Mouse (Mus musculus) testis, adult 2 months (tissue): ENCODE data around the gene Abhd16a. TPM values are rescaled to one million over a fixed set of nuclear protein-coding genes. Genes with fewer than 3 reads are reported as not detected.

ENCODE experiments used
- H3K27ac ChIP-seq: fragments of 200-500 bp; 2 replicates; pipeline ENCODE4 v1.5.1; 2012; ENCODE audit warnings: low read depth, low read length; ENCODE audit not compliant: control insufficient read depth, insufficient read depth
- H3K27me3 ChIP-seq: fragments of 200-500 bp; 2 replicates; pipeline ENCODE4 v1.6.1; 2012; ENCODE audit warnings: mild to moderate bottlenecking, low read length, moderate library complexity; ENCODE audit not compliant: control insufficient read depth, insufficient read depth
- H3K36me3 ChIP-seq: fragments of 200-500 bp; 2 replicates; pipeline ENCODE4 v1.6.1; 2012; ENCODE audit warnings: mild to moderate bottlenecking, low read length; ENCODE audit not compliant: control insufficient read depth, insufficient read depth
- H3K4me1 ChIP-seq: fragments of 200-500 bp; 2 replicates; pipeline ENCODE4 v1.6.1; 2012; ENCODE audit warnings: low read length; ENCODE audit not compliant: control insufficient read depth, insufficient read depth
- H3K4me3 ChIP-seq: fragments of 200-500 bp; 2 replicates; pipeline ENCODE4 v1.5.1; 2012; ENCODE audit warnings: low read depth, mild to moderate bottlenecking, low read length, moderate library complexity, mixed read lengths; ENCODE audit not compliant: control insufficient read depth
- CTCF ChIP-seq: fragments of 200-500 bp; IDR thresholded peaks from 2 replicates; pipeline ENCODE4 v1.5.1; 2012; ENCODE audit warnings: low read depth, mild to moderate bottlenecking, inconsistent platforms, low read length, moderate library complexity; ENCODE audit not compliant: control insufficient read depth, insufficient read depth, insufficient replicate concordance
- POLR2A ChIP-seq: fragments of 200-500 bp; IDR thresholded peaks from 2 replicates; pipeline ENCODE4 v1.6.1; 2012; ENCODE audit warnings: low read depth, mild to moderate bottlenecking, inconsistent platforms, low read length, moderate library complexity; ENCODE audit not compliant: control insufficient read depth
- polyA plus RNA-seq: library from polyadenylated mRNA; depleted of rRNA; stranded (reverse); fragments of >200 nt; gene quantifications from 2 replicates; pipeline ENCODE4 v1.2.3, GENCODE M21; 2012

The Abhd16a gene
- polyA plus RNA-seq, 1 experiment: 121 TPM

DNA sequence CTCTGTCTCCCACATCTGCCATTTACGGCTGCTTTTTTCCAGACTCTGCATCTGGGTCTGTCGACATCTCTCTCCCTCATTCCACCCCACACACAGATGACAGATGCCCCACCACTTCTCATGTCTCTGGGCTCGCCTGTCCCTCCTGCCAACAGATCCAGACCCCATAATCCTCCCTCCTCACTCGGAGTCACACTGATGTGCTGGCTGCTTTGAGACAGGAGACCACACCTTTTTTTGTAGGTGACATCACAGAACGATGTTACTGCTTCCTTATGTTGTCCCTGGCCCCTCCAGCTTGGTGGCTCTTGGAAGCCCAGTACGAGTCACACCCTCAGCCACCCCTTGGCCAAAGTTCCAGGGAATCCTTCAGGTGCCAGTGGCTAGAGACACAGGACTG lies 8.8 kb upstream of the Abhd16a start:
- Histone ChIP-seq H3K4me3 (no peak overlapping the region), H3K4me1 (peaks cover 2% of the 10 kb centered on the region), H3K27ac (no peak overlapping the region), H3K36me3 (no peaks in the 10 kb centered on the region), H3K27me3 (no peaks in the 10 kb centered on the region)
- TF ChIP-seq CTCF: no peak
- no peak for TF ChIP-seq POLR2A

DNA sequence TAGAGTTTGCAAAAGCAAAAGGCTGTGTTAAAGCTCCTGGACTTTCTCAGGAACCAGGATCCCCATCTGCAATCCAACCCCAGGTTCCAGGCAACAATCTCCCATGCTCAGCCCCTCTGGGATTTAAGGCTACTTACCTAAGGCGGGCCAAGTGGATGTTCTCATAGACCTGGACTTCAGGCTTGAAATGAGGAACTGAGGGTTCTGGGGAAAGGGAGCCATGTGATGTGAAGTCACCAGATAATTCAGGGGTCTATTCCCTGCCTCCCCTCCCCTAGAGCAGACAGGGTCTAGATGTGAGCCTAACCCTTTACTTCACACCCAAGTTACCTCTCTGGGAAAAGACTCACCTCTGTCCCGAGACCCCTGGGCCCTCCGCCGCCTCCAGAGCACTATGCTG lies 8.4 kb upstream of the Abhd16a start:
- peaks cover 2% of the 10 kb centered on the region for H3K4me1 ChIP-seq
- no peak for TF ChIP-seq POLR2A
- no peak for TF ChIP-seq CTCF
- H3K36me3 ChIP-seq: no peaks in the 10 kb centered on the region
- no peak overlapping the region for H3K4me3 ChIP-seq
- H3K27ac ChIP-seq: no peak overlapping the region
- no peaks in the 10 kb centered on the region for H3K27me3 ChIP-seq

DNA sequence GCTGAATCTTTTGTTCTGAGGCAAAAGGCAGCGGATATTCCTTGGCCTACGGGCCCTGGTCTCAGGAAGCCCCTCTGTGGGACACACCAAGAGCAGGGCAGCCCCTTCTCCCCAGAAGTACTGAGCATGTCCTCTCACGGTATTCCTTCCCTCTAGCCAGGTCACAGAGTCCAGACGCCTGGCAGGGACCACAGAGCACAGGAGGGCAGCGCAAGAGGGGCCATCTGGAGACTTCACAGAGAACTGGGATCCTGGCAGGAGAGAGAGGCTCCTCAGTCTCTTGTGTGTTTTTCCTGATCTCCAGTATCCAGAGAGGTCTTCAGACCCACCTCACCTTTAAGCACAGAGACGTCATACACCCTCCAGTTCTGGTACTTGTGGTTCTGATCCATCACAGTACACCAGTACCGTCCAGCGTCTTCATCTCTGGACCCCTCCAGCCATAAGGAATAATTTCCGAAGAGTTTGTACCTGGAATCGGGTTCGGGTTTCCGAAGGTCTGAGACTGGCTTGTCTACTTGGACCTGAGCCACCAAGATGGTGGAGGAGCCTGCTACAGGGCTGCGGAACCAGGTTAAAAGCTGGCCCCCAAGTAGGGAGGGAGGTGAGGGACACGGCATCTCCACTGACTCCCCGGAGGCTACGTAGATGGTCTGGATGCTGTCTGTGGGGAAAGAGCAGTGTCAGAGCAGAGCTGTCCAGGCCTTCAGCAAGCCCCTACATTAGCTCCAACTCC lies 6.1 kb upstream of the Abhd16a start:
- no peaks in the 10 kb centered on the region for H3K27me3 ChIP-seq
- H3K4me3 ChIP-seq: no peak overlapping the region
- H3K36me3 ChIP-seq: no peaks in the 10 kb centered on the region
- TF ChIP-seq CTCF (no peak), POLR2A (no peak)
- peaks cover 2% of the 10 kb centered on the region; the same call in 1 of the 2 replicates for H3K4me1 ChIP-seq
- H3K27ac ChIP-seq: no peak overlapping the region

DNA sequence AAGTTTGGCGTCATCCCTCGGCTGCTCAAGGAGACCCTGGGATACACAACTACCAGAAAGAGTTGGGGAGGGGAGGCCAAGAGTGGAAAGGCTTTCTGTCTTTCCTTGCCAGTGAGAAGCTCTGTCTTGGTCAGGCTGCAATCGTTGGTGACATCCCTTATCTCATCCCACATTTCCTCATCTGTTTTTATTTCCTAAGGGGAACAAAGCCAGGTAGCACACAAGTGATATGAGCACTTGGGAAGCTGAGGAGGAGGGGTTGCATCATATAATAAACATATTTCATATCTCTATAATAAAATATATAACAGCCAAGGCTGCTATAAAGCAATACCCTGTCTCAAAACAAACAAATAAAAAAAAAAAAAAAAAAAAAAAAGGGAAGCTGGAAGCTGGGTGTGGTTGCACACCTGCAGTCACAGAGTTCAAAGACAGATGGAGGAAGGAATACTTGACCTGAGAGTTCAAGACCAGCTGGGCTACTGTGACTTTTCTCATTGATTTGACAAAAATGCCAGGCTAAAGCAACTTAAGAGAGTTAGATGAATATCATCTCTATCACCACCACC lies 5.0 kb upstream of the Abhd16a start:
- no peak overlapping the region for H3K4me3 ChIP-seq
- no peaks in the 10 kb centered on the region for H3K36me3 ChIP-seq
- no peaks in the 10 kb centered on the region for H3K27me3 ChIP-seq
- H3K27ac ChIP-seq: no peak overlapping the region
- TF ChIP-seq POLR2A (no peak), CTCF (no peak)
- peaks cover 2% of the 10 kb centered on the region; the same call in 1 of the 2 replicates for H3K4me1 ChIP-seq

DNA sequence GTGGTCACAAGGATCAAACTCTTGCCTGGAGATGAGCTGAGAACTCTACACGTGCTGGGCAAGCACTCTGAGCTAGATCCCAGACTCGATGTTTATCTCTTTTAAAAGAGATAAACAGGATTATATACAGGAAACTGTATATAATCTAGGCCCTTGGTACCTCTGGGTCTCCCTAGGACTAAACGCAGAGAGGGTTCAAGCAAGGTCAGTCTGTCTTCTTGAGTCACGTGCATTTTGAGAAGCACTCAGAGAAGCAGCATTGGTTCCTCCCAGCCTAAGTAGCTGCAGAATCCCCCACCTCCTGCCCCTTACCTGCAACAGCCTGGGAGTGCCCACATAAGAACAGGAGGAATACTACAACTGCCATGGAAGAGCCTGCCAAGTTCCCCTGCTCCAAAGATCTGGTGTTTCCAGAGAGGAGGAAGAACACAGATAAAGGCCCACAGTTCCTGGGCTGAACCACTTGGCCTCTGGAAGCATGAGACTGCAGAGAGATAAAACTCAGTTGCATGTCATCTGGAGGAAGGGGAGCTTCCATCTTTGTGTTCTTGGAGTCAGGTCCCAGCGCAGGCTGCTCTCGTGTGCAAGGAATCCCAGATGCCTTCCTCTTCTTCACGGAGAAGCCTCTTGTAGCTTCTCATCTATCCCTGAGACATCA lies 3.7 kb upstream of the Abhd16a start, which contains the start of gene Ly6g6f:
TSS of gene Ly6g6f (minus strand) at position 403 of the 658 bp plus-strand sequence.
- no peak for TF ChIP-seq CTCF
- no peak for TF ChIP-seq POLR2A
- H3K27ac ChIP-seq: no peak within 1 kb of the TSS
- peaks cover 4% of the 10 kb centered on the region; the same call in 1 of the 2 replicates for H3K4me1 ChIP-seq
- no peaks in the 10 kb centered on the region for H3K36me3 ChIP-seq
- H3K27me3 ChIP-seq: no peaks in the 10 kb centered on the region
- H3K4me3 ChIP-seq: no peak within 1 kb of the TSS

DNA sequence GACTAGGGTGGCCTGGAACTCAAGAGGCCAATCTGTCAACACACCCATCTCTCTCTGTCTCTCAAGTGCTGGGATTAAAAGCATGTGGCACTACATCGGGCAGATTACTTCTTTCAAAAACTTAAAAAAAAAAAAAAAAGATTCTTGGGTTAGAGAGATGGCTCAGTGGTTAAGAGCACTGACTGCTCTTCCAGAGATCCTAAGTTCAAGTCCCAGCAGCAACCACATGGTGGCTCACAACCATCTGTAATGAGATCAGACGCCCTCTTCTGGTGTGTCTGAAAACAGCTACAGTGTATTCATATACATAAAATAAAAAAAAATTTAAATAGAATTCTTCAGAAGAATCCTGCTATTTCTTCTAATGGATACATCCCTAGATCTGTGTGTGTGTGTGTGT lies 912 bp upstream of the Abhd16a start:
- Histone ChIP-seq H3K36me3 (no peaks in the 10 kb centered on the region; the same call in 1 of the 2 replicates), H3K27ac (no peak overlapping the region), H3K27me3 (no peaks in the 10 kb centered on the region), H3K4me1 (peaks cover 5% of the 10 kb centered on the region; the same call in 1 of the 2 replicates), H3K4me3 (no peak overlapping the region)
- TF ChIP-seq POLR2A (no peak), CTCF (no peak)
